Mouse (Mus musculus) cerebellum, postnatal 25 days (tissue): Measurements from ENCODE around the gene Slc25a39.

Experiments
- DNase-seq, 2 experiments: peaks; one replicate each; pipeline ENCODE4 v3.0.0; 2021; ENCODE audit warnings: mixed read lengths in 2 of 2

Gene Slc25a39

GRCm38 (mm10) chr11:102436471-102436790, 28.7 kb upstream of the Slc25a39 start:
- DNase-seq = no peak

GRCm38 (mm10) chr11:102435754-102436470, 28.2 kb upstream of the Slc25a39 start:
- peak; percentile 47 to 73 for DNase-seq

- DNase-seq = peak; percentile 25 to 45
Measured at GRCm38 (mm10) chr11:102434816-102435705, 27.3 kb upstream of the Slc25a39 start.

- DNase-seq = peak; percentile 92 to 94
Measured at GRCm38 (mm10) chr11:102434406-102434805, 26.7 kb upstream of the Slc25a39 start.

GRCm38 (mm10) chr11:102433866-102434265, 26.1 kb upstream of the Slc25a39 start:
- no peak for DNase-seq

- DNase-seq = peak; percentile 80 to 81
Measured at GRCm38 (mm10) chr11:102432896-102433295, 25.1 kb upstream of the Slc25a39 start.

- peak in 1 of 2 experiments; percentile 16 for DNase-seq
Measured at GRCm38 (mm10) chr11:102432115-102432843, 24.5 kb upstream of the Slc25a39 start.

- no peak for DNase-seq
Measured at GRCm38 (mm10) chr11:102431728-102432114, 24.0 kb upstream of the Slc25a39 start.

- DNase-seq = peak; percentile 83 to 90
Measured at GRCm38 (mm10) chr11:102431018-102431645, 23.4 kb upstream of the Slc25a39 start.

- DNase-seq = peak; percentile 87 to 92
Measured at GRCm38 (mm10) chr11:102430121-102431017, 22.6 kb upstream of the Slc25a39 start, which contains the start of gene Grn. TSS of gene Grn (plus strand) at chr11:102430315.

GRCm38 (mm10) chr11:102429551-102429950, 21.8 kb upstream of the Slc25a39 start:
- no peak for DNase-seq

GRCm38 (mm10) chr11:102428981-102429540, 21.3 kb upstream of the Slc25a39 start:
- no peak for DNase-seq

GRCm38 (mm10) chr11:102425555-102426316, 18.0 kb upstream of the Slc25a39 start:
- no peak for DNase-seq

- no peak for DNase-seq
Measured at GRCm38 (mm10) chr11:102424666-102425065, 16.9 kb upstream of the Slc25a39 start.

- DNase-seq = no peak
Measured at GRCm38 (mm10) chr11:102421559-102421958, 13.8 kb upstream of the Slc25a39 start.

- DNase-seq = peak in 1 of 2 experiments; percentile 22
Measured at GRCm38 (mm10) chr11:102418887-102419286, 11.1 kb upstream of the Slc25a39 start.

- DNase-seq = no peak
Measured at GRCm38 (mm10) chr11:102417160-102417559, 9.4 kb upstream of the Slc25a39 start.

GRCm38 (mm10) chr11:102415034-102415802, 7.5 kb upstream of the Slc25a39 start:
- no peak for DNase-seq

GRCm38 (mm10) chr11:102413059-102413458, 5.3 kb upstream of the Slc25a39 start:
- no peak for DNase-seq

GRCm38 (mm10) chr11:102411704-102412103, 4.0 kb upstream of the Slc25a39 start:
- peak; percentile 94 to 96 for DNase-seq
